Mouse (Mus musculus): ENCODE measurements around the gene Ubqln5.

Ubqln5 gene

GRCm38 (mm10) chr7:104129726-104130125, at the start of gene Ubqln5:
Gene Ubqln5, minus strand, starts transcription at chr7:104129826.
- DNase-seq = no peak

GRCm38 (mm10) chr7:104179074-104179473, 49.4 kb upstream of the Ubqln5 start:
- DNase-seq = no peak

- DNase-seq = no peak
Observed at GRCm38 (mm10) chr7:104178422-104179054, 48.9 kb upstream of the Ubqln5 start.

- DNase-seq = no peak
Observed at GRCm38 (mm10) chr7:104175085-104175484, 45.5 kb upstream of the Ubqln5 start.

GRCm38 (mm10) chr7:104169634-104170204, 40.1 kb upstream of the Ubqln5 start:
- DNase-seq = no peak

DNA sequence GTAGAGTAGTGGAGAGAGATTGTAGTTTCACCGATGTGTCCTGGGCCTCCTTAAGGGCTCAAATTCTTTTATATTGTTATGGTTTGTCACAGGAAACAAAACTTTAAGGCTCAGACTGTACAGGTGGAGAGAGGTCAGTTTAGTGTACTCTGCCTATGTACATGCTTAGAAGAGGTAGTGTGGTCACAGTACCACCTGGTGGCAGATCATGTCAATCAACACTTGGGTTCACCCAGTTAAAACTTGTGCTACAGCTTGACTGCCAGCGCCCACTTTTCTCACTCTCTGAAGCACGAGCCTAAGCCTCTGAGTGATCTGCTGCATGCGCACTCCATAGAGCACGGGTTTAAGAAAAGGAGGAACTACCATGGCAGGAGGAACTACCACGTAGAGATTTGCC, 37.5 kb upstream of the Ubqln5 start:
- no peak for DNase-seq

DNA sequence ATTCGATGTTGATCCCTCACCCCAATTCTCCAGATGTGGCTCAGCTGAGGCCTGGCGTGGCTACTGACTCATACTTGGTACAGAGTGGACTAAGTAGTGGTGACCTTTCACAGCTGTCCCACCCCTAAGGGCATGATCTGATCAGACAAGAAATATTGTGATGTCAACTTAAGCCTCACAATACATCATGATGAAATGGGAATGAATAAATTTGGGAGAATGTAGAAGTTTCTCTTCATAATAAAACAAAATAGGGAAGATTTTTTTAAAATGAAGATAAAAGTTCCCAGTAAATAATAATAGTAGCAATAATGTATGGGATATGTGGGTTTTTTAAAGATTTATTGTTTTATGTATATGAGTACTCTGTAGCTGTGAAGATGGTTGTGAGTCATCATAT, 20.8 kb upstream of the Ubqln5 start, which contains the start of gene Ubqlnl:
Gene Ubqlnl (minus strand): TSS at position 101 of the 400 bp plus-strand sequence.
- no peak for DNase-seq

DNA sequence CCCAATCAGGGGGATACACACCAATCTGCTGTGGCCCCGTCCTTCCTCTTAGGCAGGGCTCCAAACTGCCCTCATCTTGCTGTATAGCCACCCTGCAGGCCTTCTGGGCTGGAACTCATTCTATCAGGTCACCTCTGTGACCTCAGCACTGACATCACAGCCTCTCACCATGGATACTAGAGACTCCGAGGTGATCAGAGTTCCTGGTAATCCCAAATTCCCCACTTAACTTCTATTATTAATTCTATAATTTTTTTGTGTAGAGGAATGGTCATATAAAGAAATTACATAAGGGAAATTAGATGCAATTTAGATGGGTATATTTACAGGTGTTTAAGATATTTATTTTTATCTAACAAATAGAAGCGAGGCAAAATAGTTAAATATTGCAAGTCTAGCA, 13.6 kb upstream of the Ubqln5 start, which contains the start of gene Ubqln3:
Gene Ubqln3 (minus strand): TSS at position 101 of the 400 bp plus-strand sequence.
- no peak for DNase-seq

DNA sequence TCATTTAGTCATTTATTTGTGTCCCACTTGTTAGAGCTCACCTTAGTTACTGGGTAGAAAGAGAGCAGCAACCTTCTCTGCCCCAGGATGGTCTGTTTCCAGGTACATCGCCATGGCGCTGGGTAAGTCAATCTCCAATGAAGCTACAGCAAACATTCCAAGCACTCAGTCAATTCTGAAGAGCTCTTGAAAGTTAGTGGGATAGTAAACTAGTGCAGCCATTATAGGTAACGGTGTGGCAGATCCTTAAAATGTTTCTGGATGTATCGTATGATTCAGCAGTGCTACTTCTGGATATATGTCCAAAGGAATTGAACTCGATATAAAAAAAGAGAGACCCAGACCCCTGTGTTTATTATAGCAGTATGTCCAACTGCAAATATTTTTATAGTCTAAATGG, 7.7 kb upstream of the Ubqln5 start, which contains the start of gene Olfr643:
Gene Olfr643 (minus strand): TSS at position 101 of the 400 bp plus-strand sequence.
- no peak for DNase-seq

GRCm38 (mm10) chr7:104104757-104104972, 25.0 kb downstream of the Ubqln5 start, which contains the start of gene Olfr646:
Gene Olfr646, plus strand, starts transcription at chr7:104104873.
- DNase-seq = no peak

DNA sequence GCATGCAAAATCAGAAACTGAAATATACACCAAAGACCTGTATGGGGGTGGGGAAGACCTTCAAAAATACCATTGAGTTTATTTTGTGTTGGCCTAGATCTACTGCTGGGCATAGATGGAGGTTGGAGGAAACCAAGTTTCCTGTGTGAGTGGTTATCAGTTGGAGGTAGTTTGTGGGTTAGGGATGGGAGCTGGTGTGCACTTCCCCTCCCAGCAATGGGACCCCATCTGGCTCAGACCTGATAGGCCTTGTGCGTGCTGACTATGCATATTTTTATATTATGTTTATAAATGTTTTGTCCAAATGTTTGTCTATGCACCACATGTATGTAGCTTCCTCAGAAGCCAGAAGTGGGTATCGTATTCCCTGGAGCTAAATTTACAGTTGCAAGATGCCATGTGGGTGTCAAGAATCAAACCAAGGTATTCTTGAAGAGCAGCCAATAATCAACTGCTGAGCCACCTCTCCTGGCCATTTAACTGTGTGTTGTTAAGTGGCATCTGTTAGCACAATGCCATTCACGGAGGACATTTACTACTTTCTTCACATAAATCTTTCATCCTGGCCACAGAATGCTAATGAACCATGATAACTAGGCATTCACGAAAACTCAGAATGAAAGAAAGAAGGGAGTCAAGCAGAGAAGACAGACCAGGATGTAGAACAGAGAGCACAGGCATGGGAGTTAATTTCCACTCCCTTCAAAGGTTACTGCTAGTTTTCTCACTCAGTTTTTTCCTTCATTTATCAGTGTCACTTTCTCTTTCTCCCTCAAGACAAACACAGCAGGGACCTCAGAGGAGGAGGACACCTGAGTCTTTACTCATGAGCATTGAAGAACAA, 25.5 kb downstream of the Ubqln5 start:
- DNase-seq = no peak

DNA sequence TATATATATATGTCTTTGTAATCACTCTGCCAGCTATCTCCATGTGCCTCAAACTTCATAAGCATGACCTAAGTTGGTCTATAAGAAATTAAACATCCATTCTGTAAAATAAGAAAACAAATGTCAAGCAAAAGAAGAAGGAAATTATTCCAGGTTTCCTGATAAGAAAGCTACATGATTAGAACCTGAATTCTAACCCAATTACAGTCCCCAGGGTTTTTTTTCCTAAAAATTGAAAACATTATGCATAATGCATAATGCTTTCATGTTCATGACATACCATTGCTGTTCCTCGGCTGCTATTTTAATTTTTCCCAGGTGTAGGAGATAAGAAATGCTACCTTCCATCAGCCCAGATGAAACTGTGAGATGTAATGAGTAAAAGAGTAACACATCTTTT, 44.3 kb downstream of the Ubqln5 start, which contains the start of gene Olfr645:
Gene Olfr645 (minus strand): TSS at position 101 of the 400 bp plus-strand sequence.
- no peak for DNase-seq
